Mouse (Mus musculus) heart, embryonic 12.5 days (tissue): ENCODE results near the gene Gm49394. TPM values are rescaled to one million over a fixed set of nuclear protein-coding genes. Genes with fewer than 3 reads are reported as not detected.

Source experiments
- ATAC-seq: fragments of 200-750 bp; cut with Nextera tagmentation; 2 replicates; pipeline ENCODE4 v1.8.0; 2017; ENCODE audit warnings: moderate TSS enrichment, moderate library complexity; ENCODE audit not compliant: insufficient number of reproducible peaks, low FRiP score
- H3K27ac ChIP-seq: fragments of 300-500 bp; sonication (generic); 2 replicates; pipeline ENCODE4 v1.5.1; 2016; ENCODE audit warnings: mild to moderate bottlenecking, moderate library complexity; ENCODE audit not compliant: poor library complexity, severe bottlenecking
- H3K27me3 ChIP-seq: fragments of 300-500 bp; sonication (generic); replicated peaks from 2 replicates; pipeline ENCODE4 v1.6.1; 2016; ENCODE audit warnings: mild to moderate bottlenecking, moderate library complexity
- H3K36me3 ChIP-seq: fragments of 300-500 bp; sonication (generic); 2 replicates; pipeline ENCODE4 v1.6.1; 2016; ENCODE audit warnings: mild to moderate bottlenecking, moderate library complexity
- H3K4me1 ChIP-seq: fragments of 300-500 bp; sonication (generic); replicated peaks from 2 replicates; pipeline ENCODE4 v1.6.1; 2016; ENCODE audit warnings: mild to moderate bottlenecking
- H3K4me2 ChIP-seq: fragments of 300-500 bp; sonication (generic); 2 replicates; pipeline ENCODE4 v1.6.1; 2016; ENCODE audit warnings: mild to moderate bottlenecking, moderate library complexity
- H3K4me3 ChIP-seq: fragments of 300-500 bp; sonication (generic); 2 replicates; pipeline ENCODE4 v1.5.1; 2016; ENCODE audit warnings: mild to moderate bottlenecking
- H3K9ac ChIP-seq: fragments of 300-500 bp; sonication (generic); 2 replicates; pipeline ENCODE4 v1.6.1; 2016; ENCODE audit warnings: mild to moderate bottlenecking, moderate library complexity
- H3K9me3 ChIP-seq: fragments of 300-500 bp; sonication (generic); replicated peaks from 2 replicates; pipeline ENCODE4 v1.6.1; 2016; ENCODE audit warnings: mild to moderate bottlenecking, moderate library complexity
- WGBS: fragments of 180-500 bp; shearing (Covaris S2); methylation state at CpG from one replicate; pipeline ENCODE4 v1.1.7; 2016; 5-methylcytosine and 5-hydroxymethylcytosine counted together
- polyA plus RNA-seq: library from polyadenylated mRNA; unstranded; fragments of >200 nt; fragmentation: Nextera tagmentation; extraction: Ambion mirVana; gene quantifications from 2 replicates; pipeline ENCODE4 v1.2.1, GENCODE M21; 2016

Gm49394 gene
- polyA plus RNA-seq, 1 experiment from 2014 or later = 0.04 TPM

- under 1% methylated on average over 33 of the region's 40 CpGs for WGBS
- no peak for ATAC-seq
- H3K27ac ChIP-seq = peak overlapping the region; percentile 98
Observed at GRCm38 (mm10) chr7:142658681-142659180, 11.0 kb downstream of the Gm49394 start.

GRCm38 (mm10) chr7:142657821-142658614, 11.7 kb downstream of the Gm49394 start:
- under 1% methylated on average over 34 of the region's 34 CpGs for WGBS
- H3K4me1 ChIP-seq = peaks cover 19% of the 10 kb centered on the region

More at GRCm38 (mm10) chr7:142658681-142659180, 11.0 kb downstream of the Gm49394 start:
- peaks cover 74% of the 10 kb centered on the region for H3K27me3 ChIP-seq
- H3K4me2 ChIP-seq = peak overlapping the region; percentile 72
- H3K9me3 ChIP-seq = no peaks in the 10 kb centered on the region
- H3K36me3 ChIP-seq = peaks cover 23% of the 10 kb centered on the region
- peaks cover 18% of the 10 kb centered on the region for H3K4me1 ChIP-seq
- peak overlapping the region; percentile 97 for H3K9ac ChIP-seq
- peak overlapping the region; percentile 62 for H3K4me3 ChIP-seq

GRCm38 (mm10) chr7:142657341-142657791, 12.4 kb downstream of the Gm49394 start:
- Histone ChIP-seq H3K27me3 (peaks cover 77% of the 10 kb centered on the region), H3K4me3 (peak overlapping the region; percentile 62), H3K9ac (peak overlapping the region; percentile 97), H3K27ac (peak overlapping the region; percentile 98), H3K9me3 (no peaks in the 10 kb centered on the region), H3K36me3 (peaks cover 33% of the 10 kb centered on the region), H3K4me2 (peak overlapping the region; percentile 72), H3K4me1 (peaks cover 19% of the 10 kb centered on the region)
- WGBS = 9% methylated on average over 7 of the region's 9 CpGs
- ATAC-seq = peak; percentile 24

More at GRCm38 (mm10) chr7:142657821-142658614, 11.7 kb downstream of the Gm49394 start:
- H3K9ac ChIP-seq = peak overlapping the region; percentile 97
- peak overlapping the region; percentile 72 for H3K4me2 ChIP-seq
- peak overlapping the region; percentile 98 for H3K27ac ChIP-seq
- peak; percentile 1; the same call in 1 of the 2 replicates for ATAC-seq
- peaks cover 77% of the 10 kb centered on the region for H3K27me3 ChIP-seq
- peaks cover 28% of the 10 kb centered on the region for H3K36me3 ChIP-seq
- H3K4me3 ChIP-seq = peak overlapping the region; percentile 62
- H3K9me3 ChIP-seq = no peaks in the 10 kb centered on the region

- WGBS = 23% methylated on average over 4 of the region's 4 CpGs
- no peaks in the 10 kb centered on the region for H3K9me3 ChIP-seq
- H3K4me3 ChIP-seq = peak overlapping the region; percentile 62
- peak overlapping the region; percentile 72 for H3K4me2 ChIP-seq
- H3K36me3 ChIP-seq = peaks cover 43% of the 10 kb centered on the region
- H3K4me1 ChIP-seq = peaks cover 19% of the 10 kb centered on the region
- peak overlapping the region; percentile 65 for H3K27ac ChIP-seq
- peak overlapping the region; percentile 97 for H3K9ac ChIP-seq
- peaks cover 76% of the 10 kb centered on the region for H3K27me3 ChIP-seq
- ATAC-seq = peak; percentile 27
Observed at GRCm38 (mm10) chr7:142656055-142656454, 13.7 kb downstream of the Gm49394 start.

GRCm38 (mm10) chr7:142655633-142656032, 14.1 kb downstream of the Gm49394 start:
- Histone ChIP-seq H3K4me3 (peak overlapping the region; percentile 62), H3K27me3 (peaks cover 72% of the 10 kb centered on the region), H3K27ac (peak overlapping the region; percentile 65), H3K9ac (peak overlapping the region; percentile 97), H3K9me3 (no peaks in the 10 kb centered on the region), H3K4me2 (peak overlapping the region; percentile 72), H3K4me1 (peaks cover 19% of the 10 kb centered on the region), H3K36me3 (peaks cover 43% of the 10 kb centered on the region)
- WGBS = 10% methylated on average over 11 of the region's 11 CpGs
- no peak for ATAC-seq

- Histone ChIP-seq H3K27me3 (peaks cover 54% of the 10 kb centered on the region), H3K36me3 (peaks cover 43% of the 10 kb centered on the region), H3K27ac (peak overlapping the region; percentile 65), H3K4me2 (peak overlapping the region; percentile 72), H3K4me1 (peaks cover 16% of the 10 kb centered on the region), H3K4me3 (peak overlapping the region; percentile 62), H3K9me3 (no peaks in the 10 kb centered on the region), H3K9ac (peak overlapping the region; percentile 97)
- 17% methylated on average over 18 of the region's 18 CpGs for WGBS
- no peak for ATAC-seq
Observed at GRCm38 (mm10) chr7:142653726-142654125, 16.0 kb downstream of the Gm49394 start.

- H3K4me1 ChIP-seq = peaks cover 23% of the 10 kb centered on the region
- WGBS = 57% methylated on average over 6 of the region's 6 CpGs
- H3K27me3 ChIP-seq = no peaks in the 10 kb centered on the region
- peaks cover 7% of the 10 kb centered on the region for H3K9me3 ChIP-seq
- no peak overlapping the region for H3K27ac ChIP-seq
- H3K36me3 ChIP-seq = peaks cover 6% of the 10 kb centered on the region
- H3K9ac ChIP-seq = no peak overlapping the region
- ATAC-seq = no peak
- H3K4me3 ChIP-seq = no peak overlapping the region
- H3K4me2 ChIP-seq = no peak overlapping the region
Observed at GRCm38 (mm10) chr7:142646676-142647075, 23.1 kb downstream of the Gm49394 start.

- Histone ChIP-seq H3K36me3 (no peaks in the 10 kb centered on the region), H3K27ac (peak overlapping the region; percentile 79), H3K4me2 (peak overlapping the region; percentile 21; the same call in 1 of the 2 replicates), H3K9me3 (peaks cover 7% of the 10 kb centered on the region), H3K9ac (no peak overlapping the region), H3K4me3 (no peak overlapping the region), H3K4me1 (peaks cover 23% of the 10 kb centered on the region), H3K27me3 (no peaks in the 10 kb centered on the region)
- 5% methylated on average over 5 of the region's 5 CpGs for WGBS
- peak; percentile 48; the same call in 1 of the 2 replicates for ATAC-seq
Observed at GRCm38 (mm10) chr7:142645045-142645444, 24.7 kb downstream of the Gm49394 start.

GRCm38 (mm10) chr7:142636178-142636577, 33.6 kb downstream of the Gm49394 start:
- peaks cover 10% of the 10 kb centered on the region for H3K4me1 ChIP-seq
- H3K4me2 ChIP-seq = no peak overlapping the region
- no peak overlapping the region for H3K9ac ChIP-seq
- no peak overlapping the region for H3K4me3 ChIP-seq
- no peak overlapping the region for H3K27ac ChIP-seq
- peaks cover 5% of the 10 kb centered on the region; the same call in 1 of the 2 replicates for H3K27me3 ChIP-seq
- H3K36me3 ChIP-seq = no peaks in the 10 kb centered on the region
- ATAC-seq = no peak
- no peaks in the 10 kb centered on the region for H3K9me3 ChIP-seq

- H3K27me3 ChIP-seq = no peaks in the 10 kb centered on the region
- no peak overlapping the region for H3K4me2 ChIP-seq
- no peaks in the 10 kb centered on the region for H3K9me3 ChIP-seq
- no peak for ATAC-seq
- no peaks in the 10 kb centered on the region for H3K36me3 ChIP-seq
- H3K4me1 ChIP-seq = no peaks in the 10 kb centered on the region
- 68% methylated on average over 10 of the region's 10 CpGs for WGBS
- H3K4me3 ChIP-seq = no peak overlapping the region
- no peak overlapping the region for H3K27ac ChIP-seq
- no peak overlapping the region for H3K9ac ChIP-seq
Observed at GRCm38 (mm10) chr7:142630691-142631090, 39.1 kb downstream of the Gm49394 start.

- Histone ChIP-seq H3K27ac (no peak overlapping the region), H3K4me3 (no peak overlapping the region), H3K36me3 (no peaks in the 10 kb centered on the region), H3K4me1 (no peaks in the 10 kb centered on the region), H3K27me3 (no peaks in the 10 kb centered on the region), H3K9ac (no peak overlapping the region), H3K4me2 (no peak overlapping the region), H3K9me3 (no peaks in the 10 kb centered on the region)
- ATAC-seq = no peak
- 74% methylated on average over 6 of the region's 6 CpGs for WGBS
Observed at GRCm38 (mm10) chr7:142629806-142630205, 39.9 kb downstream of the Gm49394 start.
